Mouse (Mus musculus) heart, embryonic 11.5 days (tissue): ENCODE results near the gene Nfe2l2. TPM values are rescaled to one million over a fixed set of nuclear protein-coding genes. Genes with fewer than 3 reads are reported as not detected.

Source experiments
- ATAC-seq: fragments of 200-750 bp; cut with Nextera tagmentation; replicated peaks from 2 replicates; pipeline ENCODE4 v1.8.0; 2017; ENCODE audit warnings: moderate library complexity; ENCODE audit not compliant: insufficient number of reproducible peaks, low FRiP score, low TSS enrichment
- H3K27ac ChIP-seq: fragments of 300-500 bp; sonication (generic); 2 replicates; pipeline ENCODE4 v1.5.1; 2014; ENCODE audit warnings: mild to moderate bottlenecking, low read depth, low read length
- H3K27me3 ChIP-seq: fragments of 300-500 bp; sonication (generic); 2 replicates; pipeline ENCODE4 v1.6.1; 2014; ENCODE audit warnings: mild to moderate bottlenecking, low read length, mixed read lengths; ENCODE audit not compliant: control insufficient read depth, insufficient read depth
- H3K36me3 ChIP-seq: fragments of 300-500 bp; sonication (generic); 2 replicates; pipeline ENCODE4 v1.6.1; 2014; ENCODE audit warnings: mild to moderate bottlenecking, low read length, moderate library complexity, mixed read lengths; ENCODE audit not compliant: control insufficient read depth, insufficient read depth
- H3K4me1 ChIP-seq: fragments of 300-500 bp; sonication (generic); 2 replicates; pipeline ENCODE4 v1.6.1; 2014; ENCODE audit warnings: low read length; ENCODE audit not compliant: control insufficient read depth, insufficient read depth
- H3K4me2 ChIP-seq: fragments of 300-500 bp; sonication (generic); 2 replicates; pipeline ENCODE4 v1.6.1; 2014; ENCODE audit warnings: mild to moderate bottlenecking, moderate library complexity
- H3K4me3 ChIP-seq: fragments of 300-500 bp; sonication (generic); 2 replicates; pipeline ENCODE4 v1.5.1; 2014; ENCODE audit warnings: low read depth, low read length
- H3K9ac ChIP-seq: fragments of 300-500 bp; sonication (generic); 2 replicates; pipeline ENCODE4 v1.6.1; 2014; ENCODE audit warnings: mild to moderate bottlenecking, low read depth, low read length, moderate library complexity
- H3K9me3 ChIP-seq: fragments of 300-500 bp; sonication (generic); replicated peaks from 2 replicates; pipeline ENCODE4 v1.6.1; 2016; ENCODE audit warnings: low read length; ENCODE audit not compliant: control insufficient read depth
- WGBS: fragments of 180-500 bp; shearing (Covaris S2); extraction: QIAGEN DNeasy Blood & Tissue Kit; methylation state at CpG from one replicate; pipeline ENCODE4 v1.1.7; 2014; ENCODE audit not compliant: insufficient replicate concordance; 5-methylcytosine and 5-hydroxymethylcytosine counted together
- polyA plus RNA-seq: library from polyadenylated mRNA; unstranded; fragments of >200 nt; fragmentation: Nextera tagmentation; extraction: Ambion mirVana; gene quantifications from 2 replicates; pipeline ENCODE4 v1.2.1, GENCODE M21; 2014

The Nfe2l2 gene
- polyA plus RNA-seq, 1 experiment from 2014 or later: 46.7 TPM

GRCm38 (mm10) chr2:75734196-75734865, 29.9 kb upstream of the Nfe2l2 start:
- Histone ChIP-seq H3K27me3 (no peaks in the 10 kb centered on the region), H3K9ac (no peak overlapping the region), H3K4me1 (peaks cover 12% of the 10 kb centered on the region), H3K27ac (no peak overlapping the region), H3K9me3 (no peaks in the 10 kb centered on the region), H3K36me3 (no peaks in the 10 kb centered on the region), H3K4me2 (no peak overlapping the region), H3K4me3 (no peak overlapping the region)
- ATAC-seq: no peak
- WGBS: 82% methylated on average over 5 of the region's 5 CpGs

- 90% methylated on average over 7 of the region's 7 CpGs for WGBS
- no peaks in the 10 kb centered on the region for H3K27me3 ChIP-seq
- H3K4me1 ChIP-seq: peaks cover 12% of the 10 kb centered on the region
- H3K4me2 ChIP-seq: no peak overlapping the region
- no peak overlapping the region for H3K4me3 ChIP-seq
- H3K36me3 ChIP-seq: no peaks in the 10 kb centered on the region
- H3K9me3 ChIP-seq: no peaks in the 10 kb centered on the region
- H3K27ac ChIP-seq: no peak overlapping the region
- ATAC-seq: no peak
- H3K9ac ChIP-seq: no peak overlapping the region
Observed at GRCm38 (mm10) chr2:75733177-75733576, 28.7 kb upstream of the Nfe2l2 start.

- Histone ChIP-seq H3K4me1 (peaks cover 12% of the 10 kb centered on the region), H3K36me3 (no peaks in the 10 kb centered on the region), H3K9ac (no peak overlapping the region), H3K4me3 (no peak overlapping the region), H3K27me3 (no peaks in the 10 kb centered on the region), H3K27ac (no peak overlapping the region), H3K4me2 (no peak overlapping the region; the same call in 1 of the 2 replicates), H3K9me3 (no peaks in the 10 kb centered on the region)
- no peak for ATAC-seq
- 37% methylated on average over 2 of the region's 2 CpGs for WGBS
Observed at GRCm38 (mm10) chr2:75731929-75732328, 27.5 kb upstream of the Nfe2l2 start.

DNA sequence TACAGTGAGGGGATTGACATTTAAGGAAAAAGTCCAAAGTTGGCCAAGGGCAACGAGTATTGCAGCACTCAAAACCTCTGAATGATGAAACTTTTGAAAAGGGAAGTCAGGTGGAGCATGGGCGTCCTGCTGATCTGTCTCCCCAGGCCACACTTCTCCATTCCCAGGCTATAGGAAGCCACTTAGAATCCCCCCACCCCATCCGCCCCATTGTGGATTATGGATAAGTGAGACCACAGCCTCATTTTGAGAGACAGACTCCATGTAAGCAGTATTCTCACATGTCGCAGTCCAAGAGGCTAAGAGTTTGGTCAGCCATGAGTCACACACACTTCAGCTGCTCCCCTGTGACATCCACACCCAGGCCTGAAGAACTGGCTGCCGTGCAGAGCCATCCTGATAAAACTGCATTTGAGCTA, 26.8 kb upstream of the Nfe2l2 start:
- H3K9ac ChIP-seq: no peak overlapping the region
- no peaks in the 10 kb centered on the region for H3K27me3 ChIP-seq
- H3K4me2 ChIP-seq: no peak overlapping the region
- 57% methylated on average over 5 of the region's 5 CpGs for WGBS
- peaks cover 12% of the 10 kb centered on the region for H3K4me1 ChIP-seq
- H3K27ac ChIP-seq: no peak overlapping the region
- no peak for ATAC-seq
- H3K36me3 ChIP-seq: no peaks in the 10 kb centered on the region
- no peaks in the 10 kb centered on the region for H3K9me3 ChIP-seq
- H3K4me3 ChIP-seq: no peak overlapping the region

GRCm38 (mm10) chr2:75730052-75730451, 25.6 kb upstream of the Nfe2l2 start:
- WGBS: 68% methylated on average over 10 of the region's 10 CpGs
- no peak overlapping the region for H3K4me3 ChIP-seq
- H3K36me3 ChIP-seq: no peaks in the 10 kb centered on the region
- peaks cover 12% of the 10 kb centered on the region for H3K4me1 ChIP-seq
- no peak overlapping the region for H3K27ac ChIP-seq
- no peaks in the 10 kb centered on the region for H3K9me3 ChIP-seq
- H3K27me3 ChIP-seq: no peaks in the 10 kb centered on the region
- no peak for ATAC-seq
- H3K9ac ChIP-seq: no peak overlapping the region
- no peak overlapping the region for H3K4me2 ChIP-seq

GRCm38 (mm10) chr2:75724863-75725445, 20.5 kb upstream of the Nfe2l2 start:
- ATAC-seq: no peak
- no peaks in the 10 kb centered on the region for H3K4me1 ChIP-seq
- no peak overlapping the region for H3K4me2 ChIP-seq
- 76% methylated on average over 5 of the region's 5 CpGs for WGBS
- no peaks in the 10 kb centered on the region for H3K36me3 ChIP-seq
- H3K27me3 ChIP-seq: no peaks in the 10 kb centered on the region
- H3K9me3 ChIP-seq: no peaks in the 10 kb centered on the region
- H3K4me3 ChIP-seq: no peak overlapping the region
- H3K27ac ChIP-seq: no peak overlapping the region
- no peak overlapping the region for H3K9ac ChIP-seq

DNA sequence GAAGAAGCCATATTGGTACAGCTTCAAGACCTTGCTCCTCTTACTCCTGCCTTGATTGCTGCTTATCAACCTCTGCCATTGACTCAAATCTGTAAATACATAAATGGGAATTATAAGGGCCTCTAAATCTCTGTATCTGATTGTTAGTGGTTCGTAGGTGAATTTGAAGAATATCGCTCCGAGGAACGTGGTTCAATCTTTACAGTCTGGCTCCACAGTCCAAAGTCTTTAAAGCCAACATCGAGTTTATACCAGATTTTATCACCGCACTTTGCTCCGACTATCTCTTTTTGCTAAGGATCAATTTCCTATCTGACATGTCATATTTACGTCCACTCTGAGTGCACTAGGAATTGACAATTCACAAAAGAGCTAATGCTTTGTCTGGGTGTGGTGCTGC, 19.0 kb upstream of the Nfe2l2 start:
- Histone ChIP-seq H3K36me3 (no peaks in the 10 kb centered on the region), H3K4me2 (no peak overlapping the region), H3K9me3 (no peaks in the 10 kb centered on the region), H3K9ac (no peak overlapping the region), H3K27ac (no peak overlapping the region), H3K4me3 (no peak overlapping the region), H3K4me1 (no peaks in the 10 kb centered on the region), H3K27me3 (no peaks in the 10 kb centered on the region)
- WGBS: 89% methylated on average over 8 of the region's 8 CpGs
- no peak for ATAC-seq

DNA sequence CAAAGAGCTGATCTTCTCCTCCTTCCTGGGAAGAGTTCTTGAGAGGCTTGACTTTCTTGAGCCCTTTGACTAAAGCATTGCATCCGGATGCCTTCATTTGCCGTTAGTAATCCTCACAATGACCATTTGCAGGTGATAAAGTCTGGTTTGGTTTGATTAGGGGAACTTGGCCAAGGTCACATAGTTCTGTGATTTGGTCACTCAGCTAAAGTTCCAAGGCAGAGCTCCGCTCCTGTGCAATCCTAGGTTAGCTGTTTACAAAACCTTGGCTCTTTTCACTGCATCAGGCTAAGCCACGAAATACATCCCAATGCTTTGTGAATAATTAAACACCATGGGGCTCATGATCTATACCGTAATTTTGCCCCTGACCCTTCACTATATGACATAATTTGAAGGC, 18.5 kb upstream of the Nfe2l2 start:
- H3K27ac ChIP-seq: no peak overlapping the region
- 63% methylated on average over 5 of the region's 5 CpGs for WGBS
- no peak overlapping the region for H3K4me2 ChIP-seq
- H3K9me3 ChIP-seq: no peaks in the 10 kb centered on the region
- ATAC-seq: no peak
- no peaks in the 10 kb centered on the region for H3K4me1 ChIP-seq
- no peaks in the 10 kb centered on the region for H3K36me3 ChIP-seq
- no peak overlapping the region for H3K4me3 ChIP-seq
- H3K27me3 ChIP-seq: no peaks in the 10 kb centered on the region
- H3K9ac ChIP-seq: no peak overlapping the region
